Mouse (Mus musculus): Measurements from ENCODE around the gene Sarm1.

DNA sequence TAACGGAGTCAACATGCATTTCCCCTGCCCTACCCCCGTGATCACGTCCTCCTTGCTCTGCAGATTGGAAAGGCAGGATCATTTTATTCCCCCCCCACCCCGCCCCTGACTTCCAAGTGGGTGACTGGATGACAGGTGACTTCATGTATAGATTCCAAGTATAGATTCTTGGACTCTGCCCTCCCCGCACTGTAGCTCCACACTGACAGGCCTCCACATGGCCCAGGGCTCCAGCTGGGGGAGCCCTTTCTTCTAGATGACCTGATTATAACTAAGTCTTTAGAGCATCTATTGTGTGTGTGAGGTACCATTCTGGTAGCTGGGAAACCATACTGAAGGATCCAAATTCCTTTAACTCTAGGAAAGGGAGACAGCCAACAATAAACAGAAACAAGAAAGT, 34.9 kb downstream of the Sarm1 start:
- TF ChIP-seq POLR2A (IDR thresholded peaks at IDR 0.05; ENCODE audit: control insufficient read depth, extremely low read depth, insufficient read depth, low read length, poor library complexity) (no peak), CTCF (IDR thresholded peaks at IDR 0.05; ENCODE audit: borderline replicate concordance, control insufficient read depth, extremely low read depth, insufficient read depth, low read length, poor library complexity) (no peak)

Data from thymus, adult 2 months (tissue).